Mouse (Mus musculus) lung, embryonic 14.5 days (tissue): ENCODE measurements around the gene Cox7b. TPM values are rescaled to one million over a fixed set of nuclear protein-coding genes. Genes with fewer than 3 reads are reported as not detected.
A peak's percentile ranks its signal among the peaks of the same experiment; 100 is the strongest.
"Not testable (repeated sequence)": the region's sequence is repeated elsewhere in the genome, so short reads cannot be mapped to it uniquely, and the experiment has no call there.

Source experiments
- ATAC-seq: fragments of 200-750 bp; cut with Nextera tagmentation; 2 replicates; pipeline ENCODE4 v1.8.0; 2017; ENCODE audit warnings: mild to moderate bottlenecking, moderate TSS enrichment, moderate library complexity; ENCODE audit not compliant: insufficient read depth
- DNase-seq: peaks from one replicate; pipeline ENCODE4 v3.0.0-alpha.2; 2015
- H3K27ac ChIP-seq: fragments of 300-500 bp; sonication (generic); 2 replicates; pipeline ENCODE4 v1.5.1; 2014; ENCODE audit warnings: low read depth, mild to moderate bottlenecking, moderate library complexity
- H3K27me3 ChIP-seq: fragments of 300-500 bp; sonication (generic); 2 replicates; pipeline ENCODE4 v1.6.1; 2014; ENCODE audit warnings: low read length, control low read depth; ENCODE audit not compliant: insufficient read depth
- H3K36me3 ChIP-seq: fragments of 300-500 bp; sonication (generic); 2 replicates; pipeline ENCODE4 v1.6.1; 2014; ENCODE audit warnings: control low read depth; ENCODE audit not compliant: insufficient read depth
- H3K4me1 ChIP-seq: fragments of 300-500 bp; sonication (generic); 2 replicates; pipeline ENCODE4 v1.6.1; 2014; ENCODE audit warnings: antibody characterized with exemption, control low read depth; ENCODE audit not compliant: insufficient read depth
- H3K4me2 ChIP-seq: fragments of 300-500 bp; sonication (generic); 2 replicates; pipeline ENCODE4 v1.6.1; 2014; ENCODE audit warnings: mild to moderate bottlenecking
- H3K4me3 ChIP-seq: fragments of 300-500 bp; sonication (generic); 2 replicates; pipeline ENCODE4 v1.5.1; 2014; ENCODE audit warnings: low read depth, low read length
- H3K9ac ChIP-seq: fragments of 300-500 bp; sonication (generic); 2 replicates; pipeline ENCODE4 v1.6.1; 2014
- H3K9me3 ChIP-seq: fragments of 300-500 bp; sonication (generic); 2 replicates; pipeline ENCODE4 v1.6.1; 2016; ENCODE audit warnings: low read depth, low read length, control low read depth
- CTCF ChIP-seq: IDR thresholded peaks from 2 replicates; pipeline ENCODE4 v1.5.1; 2016; ENCODE audit warnings: antibody characterized with exemption, low read depth
- WGBS: fragments of 180-500 bp; shearing (Covaris S2); extraction: QIAGEN DNeasy Blood & Tissue Kit; methylation state at CpG from one replicate; pipeline ENCODE4 v1.1.7; 2014; 5-methylcytosine and 5-hydroxymethylcytosine counted together
- polyA plus RNA-seq: library from polyadenylated mRNA; unstranded; fragments of >200 nt; fragmentation: Nextera tagmentation; extraction: Ambion mirVana; gene quantifications from 2 replicates; pipeline ENCODE4 v1.2.1, GENCODE M21; 2014

Gene Cox7b
- 327 and 365 TPM in 2 replicates for polyA plus RNA-seq

DNA sequence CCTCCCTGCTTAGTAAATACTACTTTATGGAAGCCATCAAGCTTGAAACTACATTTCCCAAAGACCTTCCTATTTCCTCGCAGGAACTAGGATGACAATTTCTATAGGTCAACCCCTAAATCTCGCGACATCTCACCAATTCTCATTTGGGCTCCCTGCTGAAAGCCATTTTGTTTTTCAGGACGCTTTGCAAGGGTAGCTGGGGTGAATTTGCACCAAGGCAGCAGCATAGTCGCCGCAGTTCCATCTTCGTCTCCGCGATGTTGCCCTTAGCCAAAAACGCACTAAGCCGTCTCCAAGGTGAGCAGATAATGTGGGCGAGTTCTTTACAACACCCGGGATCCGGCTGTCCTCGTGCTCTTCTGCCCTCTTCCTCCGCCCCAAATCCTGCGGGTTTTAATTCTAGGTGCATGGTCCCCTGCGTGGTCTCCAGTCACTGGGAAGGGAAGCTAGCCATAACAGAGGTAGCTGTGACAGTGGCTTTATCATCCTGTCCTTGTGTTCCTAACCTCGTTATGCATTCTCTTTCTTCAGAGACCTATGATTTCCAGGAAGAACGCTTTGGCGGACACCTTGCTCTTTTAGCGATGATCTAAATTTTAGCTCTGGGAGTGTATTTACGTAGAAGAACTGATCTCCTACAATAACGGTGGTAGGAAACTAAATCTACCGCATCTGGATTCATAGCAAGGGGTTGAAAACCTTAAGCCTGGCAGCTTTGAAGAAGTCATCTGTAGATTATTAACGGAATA lies at the start of gene Cox7b:
Cox7b (plus strand) TSS at position 130 of the 752 bp plus-strand sequence.
- WGBS: 11% methylated on average over 26 of the region's 26 CpGs
- peak; percentile 96 for DNase-seq
- peak; percentile 30; the same call in 1 of the 2 replicates for ATAC-seq
- no peaks in the 10 kb centered on the region for H3K9me3 ChIP-seq
- no peak for TF ChIP-seq CTCF
- H3K27me3 ChIP-seq: no peaks in the 10 kb centered on the region
- H3K36me3 ChIP-seq: 0 out of 2 replicates have a peak, but pooled peaks cover 10% of the 10 kb centered on the region
- H3K4me3 ChIP-seq: peak within 1 kb of the TSS; percentile 45
- peak within 1 kb of the TSS; percentile 47 for H3K9ac ChIP-seq
- peak within 1 kb of the TSS; percentile 79 for H3K27ac ChIP-seq
- H3K4me1 ChIP-seq: no peaks in the 10 kb centered on the region
- H3K4me2 ChIP-seq: peak within 1 kb of the TSS; percentile 56

GRCm38 (mm10) chrX:106001605-106002004 lies 13.9 kb upstream of the Cox7b start:
- no peak for DNase-seq

DNA sequence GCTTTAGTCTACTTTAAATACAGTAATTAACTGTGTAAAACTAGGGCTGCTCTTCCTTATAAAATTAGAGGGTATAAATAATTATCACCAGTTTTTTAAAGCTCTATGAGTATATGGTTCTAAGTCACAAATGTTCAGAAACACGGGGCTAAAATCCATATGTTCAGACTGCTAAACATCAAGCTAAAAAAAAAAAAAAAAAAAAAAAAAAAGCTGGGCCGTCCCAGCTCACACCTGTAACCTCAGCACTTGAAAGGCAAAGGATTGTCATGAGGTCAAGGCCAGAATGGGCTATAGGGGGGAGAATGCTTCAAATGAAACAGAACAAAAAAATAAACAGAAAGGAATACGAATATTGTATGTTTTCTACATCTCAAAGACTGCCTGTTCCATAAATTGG lies 4.7 kb upstream of the Cox7b start:
- Histone ChIP-seq H3K9me3 (no peaks in the 10 kb centered on the region), H3K36me3 (no peaks in the 10 kb centered on the region), H3K4me3 (peak overlapping the region; percentile 56), H3K4me2 (peak overlapping the region; percentile 57), H3K27ac (no peak overlapping the region), H3K9ac (peak overlapping the region; percentile 53), H3K27me3 (no peaks in the 10 kb centered on the region), H3K4me1 (no peaks in the 10 kb centered on the region)
- no peak for TF ChIP-seq CTCF
- ATAC-seq (no peak), DNase-seq (no peak)
- WGBS: 15% methylated on average over 3 of the region's 3 CpGs

More at GRCm38 (mm10) chrX:106001605-106002004, 13.9 kb upstream of the Cox7b start:
- no peak overlapping the region for H3K4me2 ChIP-seq
- ATAC-seq: no peak
- no peak for TF ChIP-seq CTCF
- no peak overlapping the region for H3K27ac ChIP-seq
- no peak overlapping the region for H3K9ac ChIP-seq
- H3K4me1 ChIP-seq: no peaks in the 10 kb centered on the region
- H3K9me3 ChIP-seq: no peaks in the 10 kb centered on the region
- H3K4me3 ChIP-seq: no peak overlapping the region
- WGBS: 72% methylated on average over 1 of the region's 1 CpGs
- no peaks in the 10 kb centered on the region for H3K27me3 ChIP-seq
- no peaks in the 10 kb centered on the region for H3K36me3 ChIP-seq

DNA sequence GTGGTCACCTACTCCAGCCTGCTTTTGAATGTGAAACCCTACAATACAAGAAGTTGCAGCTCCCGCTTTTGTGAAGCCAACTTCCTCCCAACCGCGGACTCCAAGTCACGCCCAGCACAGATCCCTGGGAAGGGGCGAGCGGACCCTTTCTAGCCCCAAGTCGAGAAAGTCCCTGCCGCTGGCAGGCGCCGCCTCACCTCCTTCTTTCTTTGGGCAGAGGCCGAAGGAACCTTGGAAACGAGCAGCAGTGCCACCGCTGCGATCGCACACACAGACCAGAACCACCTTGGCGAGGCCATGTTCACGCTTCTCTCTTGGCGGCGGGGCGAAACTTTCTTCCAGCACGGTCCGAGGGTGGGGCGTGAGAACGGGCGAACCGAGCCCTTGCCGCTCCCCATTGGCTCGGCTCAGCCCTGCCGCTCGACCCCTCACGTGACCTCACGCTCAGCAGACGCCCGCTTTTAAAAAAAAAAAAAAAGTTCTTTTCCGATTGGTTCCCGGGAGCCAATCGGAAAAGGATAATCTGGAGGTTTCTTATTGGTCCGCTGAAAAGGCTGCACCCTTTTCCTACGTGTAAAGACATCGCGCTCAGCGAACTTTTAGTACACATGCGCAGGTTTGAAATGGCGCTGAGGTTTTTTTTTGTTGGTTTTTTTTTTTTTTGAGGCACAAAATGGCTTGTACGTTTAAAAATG lies 3.9 kb upstream of the Cox7b start, which contains the start of gene Magt1:
Magt1 (minus strand) TSS at position 442 of the 695 bp plus-strand sequence.
- no peaks in the 10 kb centered on the region for H3K36me3 ChIP-seq
- peak within 1 kb of the TSS; percentile 53 for H3K9ac ChIP-seq
- DNase-seq (peak; percentile 93), ATAC-seq (peak; percentile 96)
- H3K4me2 ChIP-seq: peak within 1 kb of the TSS; percentile 57
- peak within 1 kb of the TSS; percentile 68 for H3K27ac ChIP-seq
- TF ChIP-seq CTCF: no peak
- peak within 1 kb of the TSS; percentile 56 for H3K4me3 ChIP-seq
- H3K9me3 ChIP-seq: no peaks in the 10 kb centered on the region
- H3K27me3 ChIP-seq: no peaks in the 10 kb centered on the region
- 11% methylated on average over 45 of the region's 45 CpGs for WGBS
- no peaks in the 10 kb centered on the region for H3K4me1 ChIP-seq

- Histone ChIP-seq H3K4me2 (peak overlapping the region; percentile 56), H3K27ac (peak overlapping the region; percentile 68), H3K9me3 (no peaks in the 10 kb centered on the region), H3K4me3 (peak overlapping the region; percentile 22), H3K9ac (no peak overlapping the region), H3K4me1 (no peaks in the 10 kb centered on the region), H3K36me3 (no peaks in the 10 kb centered on the region), H3K27me3 (no peaks in the 10 kb centered on the region)
- 72% methylated on average over 3 of the region's 3 CpGs for WGBS
- ATAC-seq (no peak), DNase-seq (no peak)
- no peak for TF ChIP-seq CTCF
Measured at GRCm38 (mm10) chrX:106012559-106012958, 2.9 kb upstream of the Cox7b start.

GRCm38 (mm10) chrX:106013217-106013616 lies 2.3 kb upstream of the Cox7b start:
- Histone ChIP-seq H3K27ac (no peak overlapping the region), H3K4me1 (no peaks in the 10 kb centered on the region), H3K27me3 (no peaks in the 10 kb centered on the region), H3K36me3 (no peaks in the 10 kb centered on the region), H3K4me2 (no peak overlapping the region), H3K4me3 (no peak overlapping the region), H3K9ac (no peak overlapping the region), H3K9me3 (no peaks in the 10 kb centered on the region)
- TF ChIP-seq CTCF: peak; percentile 55
- 21% methylated on average over 2 of the region's 2 CpGs for WGBS
- DNase-seq (peak; percentile 81), ATAC-seq (no peak)

DNA sequence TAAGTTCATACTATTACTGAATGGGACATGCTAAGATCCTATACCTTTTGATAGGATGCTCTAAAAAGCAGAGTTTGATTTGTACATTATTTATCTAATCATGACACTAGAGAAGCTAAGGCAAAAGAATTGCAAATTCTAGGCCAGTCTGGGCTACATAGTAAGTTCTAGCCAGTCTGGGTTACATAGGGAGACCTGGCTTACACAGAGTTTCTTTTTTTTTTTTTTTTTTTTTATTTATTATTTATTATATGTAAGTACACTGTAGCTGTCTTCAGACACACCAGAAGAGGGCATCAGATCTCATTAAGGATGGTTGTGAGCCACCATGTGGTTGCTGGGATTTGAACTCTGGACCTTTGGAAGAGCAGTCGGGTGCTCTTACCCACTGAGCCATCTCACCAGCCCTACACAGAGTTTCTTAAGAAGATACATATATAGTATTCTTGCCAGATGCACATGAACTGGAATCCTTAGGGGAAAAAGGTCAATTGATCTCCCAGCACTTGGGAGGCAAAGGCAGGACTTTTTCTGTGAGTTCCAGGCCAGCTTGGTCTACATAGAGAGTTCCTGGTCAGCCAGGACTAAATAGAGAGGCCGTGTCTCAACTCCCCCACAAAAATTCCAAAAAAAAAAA lies 641 bp upstream of the Cox7b start:
- H3K9me3 ChIP-seq, H3K36me3 ChIP-seq, DNase-seq, H3K9ac ChIP-seq, H3K27me3 ChIP-seq, ATAC-seq, H3K27ac ChIP-seq, H3K4me1 ChIP-seq: not testable (repeated sequence)
- 57% methylated on average over 2 of the region's 2 CpGs for WGBS
- Histone ChIP-seq H3K4me2 (peak overlapping the region; percentile 42; the same call in 1 of the 2 replicates), H3K4me3 (peak overlapping the region; percentile 45; the same call in 1 of the 2 replicates)
